Mouse (Mus musculus): ENCODE measurements around the gene Gpx4.
"Not testable (repeated sequence)": the region's sequence is repeated elsewhere in the genome, so short reads cannot be mapped to it uniquely, and the experiment has no call there.

The Gpx4 gene

GRCm38 (mm10) chr10:80022806-80023205 is 24.2 kb upstream of the Gpx4 start:
- in situ Hi-C loops (cut with MboI, MseI), result loop anchor here in 1 of 2 experiments (5.0 kb wide), 1 partner anchor 659 kb away; no protein-coding TSS in a partner anchor

GRCm38 (mm10) chr10:80023758-80024157 is 23.2 kb upstream of the Gpx4 start:
- in situ Hi-C loops (cut with MboI, MseI), result loop anchor here in 1 of 2 experiments (5.0 kb wide), 1 partner anchor 659 kb away; no protein-coding TSS in a partner anchor

GRCm38 (mm10) chr10:80024229-80025043 is 22.5 kb upstream of the Gpx4 start:
- in situ Hi-C loops (cut with MboI, MseI), result loop anchor here in 1 of 2 experiments (5.0 kb wide), 1 partner anchor 658 kb away; no protein-coding TSS in a partner anchor

- in situ Hi-C loops (cut with MboI, MseI), result no loop called here
Measured at GRCm38 (mm10) chr10:80025044-80025347, 22.0 kb upstream of the Gpx4 start.

- in situ Hi-C loops (cut with MboI, MseI), result no loop called here
Measured at GRCm38 (mm10) chr10:80025463-80025862, 21.5 kb upstream of the Gpx4 start.

- in situ Hi-C loops (cut with MboI, MseI), result no loop called here
Measured at GRCm38 (mm10) chr10:80025889-80026288, 21.1 kb upstream of the Gpx4 start.

- in situ Hi-C loops (cut with MboI, MseI), result no loop called here
Measured at GRCm38 (mm10) chr10:80027681-80028520, 19.1 kb upstream of the Gpx4 start.

GRCm38 (mm10) chr10:80028521-80028846 is 18.5 kb upstream of the Gpx4 start:
- in situ Hi-C loops (cut with MboI, MseI), result no loop called here

GRCm38 (mm10) chr10:80030191-80030590 is 16.8 kb upstream of the Gpx4 start:
- in situ Hi-C loops (cut with MboI, MseI), result loop anchor here in 1 of 2 experiments (5.0 kb wide), 1 partner anchor 43 kb away; the partner anchor contains the start of gene Cnn2

GRCm38 (mm10) chr10:80030736-80031135 is 16.2 kb upstream of the Gpx4 start:
- in situ Hi-C loops (cut with MboI, MseI), result loop anchor here in 1 of 2 experiments (5.0 kb wide), 1 partner anchor 43 kb away; the partner anchor contains the start of gene Cnn2

GRCm38 (mm10) chr10:80032799-80033480 is 14.0 kb upstream of the Gpx4 start:
- in situ Hi-C loops (cut with MboI, MseI), result loop anchor here in 1 of 2 experiments (5.0 kb wide), 1 partner anchor 46 kb away; the partner anchor contains the start of gene Cnn2

- in situ Hi-C loops (cut with MboI, MseI), result loop anchor here in 1 of 2 experiments (5.0 kb wide), 1 partner anchor 46 kb away; the partner anchor contains the start of gene Cnn2
Measured at GRCm38 (mm10) chr10:80033511-80034391, 13.2 kb upstream of the Gpx4 start.

GRCm38 (mm10) chr10:80035148-80035547 is 11.8 kb upstream of the Gpx4 start:
- in situ Hi-C loops (cut with MboI, MseI), result no loop called here

- in situ Hi-C loops (cut with MboI, MseI), result no loop called here
Measured at GRCm38 (mm10) chr10:80035686-80036085, 11.3 kb upstream of the Gpx4 start.

- in situ Hi-C loops (cut with MboI, MseI), result no loop called here
Measured at GRCm38 (mm10) chr10:80036832-80037231, 10.1 kb upstream of the Gpx4 start.

GRCm38 (mm10) chr10:80039559-80039979 is 7.4 kb upstream of the Gpx4 start, which contains the start of gene Polr2e:
Gene Polr2e, minus strand, starts transcription at chr10:80039795.
- in situ Hi-C loops (cut with MboI, MseI), result no loop called here

- in situ Hi-C loops (cut with MboI, MseI), result not testable (repeated sequence)
Measured at GRCm38 (mm10) chr10:80041409-80042060, 5.4 kb upstream of the Gpx4 start.

GRCm38 (mm10) chr10:80044087-80044486 is 2.9 kb upstream of the Gpx4 start:
- in situ Hi-C loops (cut with MboI, MseI), result no loop called here

GRCm38 (mm10) chr10:80045364-80045763 is 1.6 kb upstream of the Gpx4 start:
- in situ Hi-C loops (cut with MboI, MseI), result loop anchor here in 1 of 2 experiments (5.0 kb wide), 1 partner anchor 358 kb away; the partner anchor contains the start of gene Gzmm

GRCm38 (mm10) chr10:80045766-80046165 is 1.2 kb upstream of the Gpx4 start:
- in situ Hi-C loops (cut with MboI, MseI), result loop anchor here in 1 of 2 experiments (5.0 kb wide), 1 partner anchor 358 kb away; the partner anchor contains the start of gene Gzmm

All from T-helper 17 cell (primary cell).